Mouse (Mus musculus): Measurements from ENCODE around the gene Nkiras1.
"Not testable (repeated sequence)": the region's sequence is repeated elsewhere in the genome, so short reads cannot be mapped to it uniquely, and the experiment has no call there.

Nkiras1 gene

DNA sequence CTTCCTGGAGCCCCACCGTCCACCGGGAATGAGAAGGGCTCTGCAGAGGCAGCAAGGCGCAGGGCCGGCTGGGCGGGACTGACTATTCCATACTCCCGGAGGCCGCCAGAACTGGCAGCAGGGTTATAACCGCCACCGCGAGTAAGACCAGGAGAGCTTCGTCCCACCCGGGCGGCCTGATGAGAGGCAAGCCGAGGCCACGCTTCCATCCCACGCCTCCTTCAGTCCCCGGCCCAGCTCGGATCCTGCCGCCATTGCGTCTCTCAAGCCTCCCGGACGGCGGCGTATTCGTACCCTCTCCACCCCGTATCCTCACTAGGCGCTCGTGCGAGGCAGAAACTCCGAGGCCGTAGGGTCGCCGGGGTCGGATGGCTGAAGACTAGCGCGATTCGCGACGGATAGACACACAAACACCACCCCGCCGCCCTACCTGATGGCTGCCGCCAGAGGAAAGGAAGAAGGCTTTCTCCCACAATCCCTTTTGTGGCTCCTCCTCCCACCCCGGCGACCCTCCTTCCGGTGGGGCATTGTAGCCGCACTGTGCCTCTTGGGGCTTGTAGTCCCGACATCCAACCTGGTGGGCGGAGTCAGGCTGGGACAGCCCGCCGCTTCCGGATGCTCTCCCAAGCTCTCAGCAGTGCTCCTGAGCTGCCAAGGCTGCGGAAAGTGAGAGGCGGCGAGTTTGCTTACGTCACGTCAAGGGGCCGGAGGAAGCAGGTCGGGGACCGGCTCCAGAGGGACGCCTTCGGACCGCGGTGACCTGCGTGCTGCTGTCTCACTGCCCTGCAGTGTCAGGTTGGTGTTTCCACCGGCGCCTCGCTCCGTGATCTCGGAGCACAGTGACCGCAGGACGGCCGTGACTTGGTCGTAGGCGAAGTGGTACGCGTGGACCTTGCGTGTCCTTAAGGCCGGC lies at the start of gene Nkiras1, which contains the start of gene Rpl15:
Gene Nkiras1, plus strand, starts transcription at position 608 of the 913 bp plus-strand sequence.
Gene Rpl15, minus strand, starts transcription at position 863 of the 913 bp plus-strand sequence.
- DNase-seq (ENCODE audit: low spot score) = peak; percentile 99

- DNase-seq (ENCODE audit: low spot score) = no peak
Measured at GRCm38 (mm10) chr14:18221977-18222376, 49.0 kb upstream of the Nkiras1 start.

DNA sequence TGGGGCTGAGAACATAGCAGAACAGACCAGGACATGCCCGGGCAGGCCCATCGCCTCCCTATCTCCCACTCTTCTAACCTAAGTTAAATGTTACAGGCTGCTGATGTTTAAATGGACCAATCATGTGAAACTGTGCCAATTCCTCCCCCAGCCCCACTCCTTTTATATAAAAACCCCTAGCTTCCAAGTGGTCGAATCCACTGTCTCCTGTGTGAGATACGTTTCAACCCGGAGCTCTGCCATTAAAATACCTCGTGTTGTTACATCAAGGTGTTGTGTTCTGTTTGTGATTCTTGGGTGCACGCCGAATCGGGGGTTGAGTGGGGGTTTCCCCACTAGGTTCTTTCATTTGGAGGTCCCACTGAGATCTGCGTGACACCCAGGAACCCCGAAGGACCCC lies 45.5 kb upstream of the Nkiras1 start:
- DNase-seq (ENCODE audit: low spot score) = not testable (repeated sequence)

DNA sequence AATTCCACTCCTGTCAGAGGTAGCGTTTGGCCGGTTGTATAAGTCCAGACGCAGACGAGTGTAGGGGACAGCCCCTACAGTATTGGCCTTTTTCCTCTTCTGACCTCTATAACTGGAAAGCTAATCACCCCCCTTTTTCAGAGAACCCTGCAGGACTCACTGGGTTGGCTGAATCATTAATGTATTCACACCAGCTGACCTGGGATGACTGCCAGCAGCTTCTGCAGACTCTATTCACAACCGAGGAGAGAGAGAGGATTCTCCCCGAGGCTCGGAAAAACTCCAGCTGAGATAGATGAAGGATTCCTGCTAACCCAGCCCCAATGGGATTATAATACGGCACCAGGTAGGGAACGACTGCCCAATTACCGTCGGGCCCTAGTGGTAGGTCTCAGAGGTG lies 44.8 kb upstream of the Nkiras1 start:
- not testable (repeated sequence) for DNase-seq (ENCODE audit: low spot score)

- DNase-seq (ENCODE audit: low spot score) = not testable (repeated sequence)
Measured at GRCm38 (mm10) chr14:18229751-18230150, 41.2 kb upstream of the Nkiras1 start.

GRCm38 (mm10) chr14:18231866-18232265 lies 39.1 kb upstream of the Nkiras1 start:
- not testable (repeated sequence) for DNase-seq (ENCODE audit: low spot score)

DNA sequence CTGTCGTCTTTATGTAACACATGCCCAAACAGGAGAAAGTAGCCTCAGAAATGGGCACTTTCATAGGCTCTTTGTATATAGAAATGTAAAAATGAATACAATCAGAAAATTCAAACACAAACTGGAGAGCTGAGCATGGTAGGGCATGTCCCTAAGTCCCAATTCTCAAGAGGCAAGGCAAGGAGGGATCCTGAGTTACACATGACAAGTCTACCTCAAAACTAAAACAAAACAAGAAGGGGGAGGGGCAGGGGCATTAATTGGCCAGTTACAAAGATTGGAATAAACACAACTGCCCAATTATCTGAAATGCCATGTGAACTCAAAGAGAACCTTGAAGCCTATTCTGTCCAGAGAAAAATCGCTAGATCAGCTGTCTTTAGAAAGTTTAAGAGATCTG lies 37.9 kb upstream of the Nkiras1 start:
- no peak for DNase-seq (ENCODE audit: low spot score)

GRCm38 (mm10) chr14:18233981-18234960 lies 36.7 kb upstream of the Nkiras1 start:
- DNase-seq (ENCODE audit: low spot score) = no peak

- DNase-seq (ENCODE audit: low spot score) = not testable (repeated sequence)
Measured at GRCm38 (mm10) chr14:18236496-18237235, 34.3 kb upstream of the Nkiras1 start.

GRCm38 (mm10) chr14:18237381-18237780 lies 33.6 kb upstream of the Nkiras1 start:
- no peak for DNase-seq (ENCODE audit: low spot score)

DNA sequence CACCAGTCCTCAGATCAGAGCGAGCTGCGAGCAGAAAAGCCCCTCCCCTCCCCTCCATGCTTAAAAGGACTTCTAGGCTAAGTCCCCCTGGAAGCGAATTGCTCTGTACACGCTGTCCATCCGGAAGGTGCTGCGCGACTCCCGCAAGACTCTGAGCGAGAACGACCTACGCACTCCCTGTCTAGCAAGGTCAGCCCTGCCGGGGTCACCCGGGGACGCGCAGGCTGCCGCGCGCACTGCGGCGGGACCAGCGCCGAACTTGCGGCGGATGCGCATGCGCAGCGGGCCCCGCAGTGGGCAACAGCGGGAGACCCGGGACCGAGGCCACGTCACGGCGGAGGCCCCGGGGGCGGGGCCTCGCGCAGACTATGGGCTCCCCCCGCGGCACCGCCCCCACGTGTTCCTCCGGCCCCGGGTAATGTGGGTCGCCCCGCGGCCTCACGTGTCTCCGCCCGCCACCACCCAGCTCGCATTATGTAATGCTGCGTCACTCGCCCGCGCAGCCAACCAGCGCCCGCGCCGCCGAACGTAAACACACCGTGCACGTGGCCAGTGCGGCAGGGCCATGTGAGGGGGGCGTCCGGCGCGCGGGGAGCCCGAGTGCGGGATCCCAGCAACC lies 32.7 kb upstream of the Nkiras1 start:
- DNase-seq (ENCODE audit: low spot score) = peak; percentile 98

GRCm38 (mm10) chr14:18238750-18239731 lies 31.9 kb upstream of the Nkiras1 start, which contains the start of gene Nr1d2:
Nr1d2 (minus strand) TSS chr14:18239127.
- DNase-seq (ENCODE audit: low spot score) = peak; percentile 99

GRCm38 (mm10) chr14:18240132-18240531 lies 30.8 kb upstream of the Nkiras1 start:
- DNase-seq (ENCODE audit: low spot score) = no peak

GRCm38 (mm10) chr14:18241786-18242185 lies 29.1 kb upstream of the Nkiras1 start:
- no peak for DNase-seq (ENCODE audit: low spot score)

DNA sequence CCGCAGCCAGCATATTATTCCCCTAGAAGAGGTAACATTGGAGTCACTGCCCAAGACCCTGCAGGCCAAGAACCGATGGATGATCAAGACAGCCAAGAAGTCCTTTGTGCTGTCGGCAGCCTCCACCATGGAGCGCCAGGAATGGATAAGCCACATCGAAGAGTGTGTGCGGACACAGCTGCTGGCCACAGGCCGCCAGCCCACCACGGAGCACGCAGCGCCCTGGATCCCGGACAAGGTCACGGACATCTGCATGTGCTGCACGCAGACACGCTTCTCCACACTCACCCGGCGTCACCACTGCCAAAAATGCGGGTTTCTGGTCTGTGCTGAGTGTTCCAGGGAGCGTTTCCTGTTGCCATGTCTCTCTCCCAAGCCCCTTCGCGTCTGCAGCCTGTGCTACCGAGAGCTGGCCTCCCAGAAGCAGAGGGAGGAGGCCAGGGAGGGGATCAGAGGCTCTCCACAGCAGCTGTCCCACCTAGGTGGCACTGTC lies 28.3 kb upstream of the Nkiras1 start:
- no peak for DNase-seq (ENCODE audit: low spot score)

GRCm38 (mm10) chr14:18261203-18261602 lies 9.7 kb upstream of the Nkiras1 start:
- no peak for DNase-seq (ENCODE audit: low spot score)

DNA sequence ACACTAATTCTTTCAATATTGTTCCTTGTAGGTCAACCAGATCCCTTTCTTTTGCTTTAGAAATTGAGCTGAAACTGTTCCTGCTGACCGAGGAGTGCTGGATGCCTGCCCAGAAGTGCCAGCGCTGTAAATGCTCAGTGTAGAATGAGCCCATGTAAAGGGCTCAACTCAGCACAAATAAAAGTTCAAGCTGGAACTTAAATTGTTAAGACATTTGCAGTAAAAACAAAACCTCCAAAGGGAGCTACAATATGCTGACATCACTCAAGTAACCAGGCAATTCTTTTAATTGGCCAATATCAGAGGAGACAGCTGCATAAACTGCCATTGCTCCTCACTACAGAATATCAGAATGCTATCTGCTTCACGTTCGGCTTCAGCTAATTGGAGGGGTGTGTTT lies 7.5 kb upstream of the Nkiras1 start:
- DNase-seq (ENCODE audit: low spot score) = no peak

GRCm38 (mm10) chr14:18269947-18270528 lies 898 bp upstream of the Nkiras1 start:
- DNase-seq (ENCODE audit: low spot score) = not testable (repeated sequence)

GRCm38 (mm10) chr14:18271666-18272065 lies 730 bp downstream of the Nkiras1 start:
- DNase-seq (ENCODE audit: low spot score) = no peak
